Mouse (Mus musculus) lung, postnatal 0 days (tissue): Measurements from ENCODE around the gene Tanc1. TPM values are rescaled to one million over a fixed set of nuclear protein-coding genes. Genes with fewer than 3 reads are reported as not detected.
A peak's percentile ranks its signal among the peaks of the same experiment; 100 is the strongest.

Source experiments
- ATAC-seq: fragments of 200-750 bp; cut with Nextera tagmentation; 2 replicates; pipeline ENCODE4 v1.8.0; 2017; ENCODE audit warnings: moderate library complexity
- DNase-seq: peaks from one replicate; pipeline ENCODE4 v3.0.0-alpha.2; 2016; ENCODE audit warnings: low spot score
- H3K27ac ChIP-seq: fragments of 300-500 bp; sonication (generic); 2 replicates; pipeline ENCODE4 v1.5.1; 2014; ENCODE audit warnings: antibody characterized with exemption, mild to moderate bottlenecking, low read length, mixed read lengths
- H3K27me3 ChIP-seq: fragments of 300-500 bp; sonication (generic); replicated peaks from 2 replicates; pipeline ENCODE4 v1.6.1; 2014; ENCODE audit warnings: low read length, mixed read lengths; ENCODE audit not compliant: insufficient read depth
- H3K36me3 ChIP-seq: fragments of 300-500 bp; sonication (generic); 2 replicates; pipeline ENCODE4 v1.6.1; 2014; ENCODE audit warnings: low read length, mixed read lengths; ENCODE audit not compliant: insufficient read depth
- H3K4me1 ChIP-seq: fragments of 300-500 bp; sonication (generic); 2 replicates; pipeline ENCODE4 v1.6.1; 2014; ENCODE audit warnings: antibody characterized with exemption, low read depth, low read length, mixed read lengths; ENCODE audit not compliant: insufficient read depth
- H3K4me2 ChIP-seq: fragments of 300-500 bp; sonication (generic); replicated peaks from 2 replicates; pipeline ENCODE4 v1.6.1; 2014; ENCODE audit warnings: low read depth, mild to moderate bottlenecking, low read length, moderate library complexity, mixed read lengths
- H3K4me3 ChIP-seq: fragments of 300-500 bp; sonication (generic); 2 replicates; pipeline ENCODE4 v1.5.1; 2014; ENCODE audit warnings: low read depth, low read length
- H3K9ac ChIP-seq: fragments of 300-500 bp; sonication (generic); replicated peaks from 2 replicates; pipeline ENCODE4 v1.6.1; 2014; ENCODE audit warnings: low read depth, mild to moderate bottlenecking
- H3K9me3 ChIP-seq: fragments of 300-500 bp; sonication (generic); 2 replicates; pipeline ENCODE4 v1.6.1; 2016; ENCODE audit warnings: low read length, mixed read lengths
- CTCF ChIP-seq: IDR thresholded peaks from 2 replicates; pipeline ENCODE4 v1.5.1; 2016; ENCODE audit warnings: antibody characterized with exemption, mild to moderate bottlenecking
- EP300 ChIP-seq: IDR thresholded peaks from 2 replicates; pipeline ENCODE4 v1.6.1; 2016; ENCODE audit warnings: antibody characterized with exemption, mild to moderate bottlenecking, control low read depth
- WGBS: fragments of 180-500 bp; shearing (Covaris S2); extraction: QIAGEN DNeasy Blood & Tissue Kit; methylation state at CpG from one replicate; pipeline ENCODE4 v1.1.7; 2014; 5-methylcytosine and 5-hydroxymethylcytosine counted together
- polyA plus RNA-seq: library from polyadenylated mRNA; unstranded; fragments of >200 nt; fragmentation: Nextera tagmentation; extraction: Ambion mirVana; gene quantifications from 2 replicates; pipeline ENCODE4 v1.2.1, GENCODE M21; 2015

The Tanc1 gene
- polyA plus RNA-seq, 1 experiment from 2014 or later, result 20.9 TPM

DNA sequence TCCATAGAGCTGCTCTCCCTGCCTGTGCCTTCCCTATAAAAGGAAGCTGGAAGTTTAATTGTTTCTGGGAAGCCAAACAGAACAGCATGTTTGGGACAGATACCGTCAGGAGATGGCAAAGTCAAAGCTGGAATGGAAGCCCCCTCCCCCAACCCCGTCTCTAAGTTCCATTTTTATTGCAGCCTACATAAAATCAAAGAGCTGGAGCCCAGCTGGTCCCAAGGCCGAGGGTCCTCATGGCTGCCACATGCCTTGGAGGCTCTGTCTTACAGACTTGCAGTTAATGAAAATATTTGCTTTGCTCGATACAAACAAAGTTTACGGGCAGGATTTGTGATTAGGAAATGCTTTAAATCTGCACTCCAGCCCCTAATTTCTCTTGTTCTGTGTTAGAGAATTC is 109.9 kb downstream of the Tanc1 start:
- peaks cover 29% of the 10 kb centered on the region for H3K4me1 ChIP-seq
- H3K4me3 ChIP-seq, result no peak overlapping the region
- peaks cover 7% of the 10 kb centered on the region for H3K36me3 ChIP-seq
- TF ChIP-seq CTCF, result no peak
- H3K9me3 ChIP-seq, result no peaks in the 10 kb centered on the region
- no peak overlapping the region for H3K4me2 ChIP-seq
- H3K27me3 ChIP-seq, result no peaks in the 10 kb centered on the region
- H3K27ac ChIP-seq, result 0 out of 2 replicates have a peak overlapping the region, but pooled peaks have one; percentile 45
- 30% methylated on average over 5 of the region's 5 CpGs for WGBS
- H3K9ac ChIP-seq, result no peak overlapping the region
- ATAC-seq, result no peak
- DNase-seq, result no peak

GRCm38 (mm10) chr2:59723311-59723710 is 111.5 kb downstream of the Tanc1 start:
- Histone ChIP-seq H3K36me3 (peaks cover 7% of the 10 kb centered on the region), H3K27ac (no peak overlapping the region), H3K9me3 (no peaks in the 10 kb centered on the region), H3K4me3 (no peak overlapping the region), H3K4me1 (peaks cover 29% of the 10 kb centered on the region), H3K4me2 (no peak overlapping the region), H3K9ac (no peak overlapping the region), H3K27me3 (no peaks in the 10 kb centered on the region)
- 76% methylated on average over 5 of the region's 5 CpGs for WGBS
- ATAC-seq (no peak), DNase-seq (no peak)
- no peak for TF ChIP-seq EP300
- no peak for TF ChIP-seq CTCF

DNA sequence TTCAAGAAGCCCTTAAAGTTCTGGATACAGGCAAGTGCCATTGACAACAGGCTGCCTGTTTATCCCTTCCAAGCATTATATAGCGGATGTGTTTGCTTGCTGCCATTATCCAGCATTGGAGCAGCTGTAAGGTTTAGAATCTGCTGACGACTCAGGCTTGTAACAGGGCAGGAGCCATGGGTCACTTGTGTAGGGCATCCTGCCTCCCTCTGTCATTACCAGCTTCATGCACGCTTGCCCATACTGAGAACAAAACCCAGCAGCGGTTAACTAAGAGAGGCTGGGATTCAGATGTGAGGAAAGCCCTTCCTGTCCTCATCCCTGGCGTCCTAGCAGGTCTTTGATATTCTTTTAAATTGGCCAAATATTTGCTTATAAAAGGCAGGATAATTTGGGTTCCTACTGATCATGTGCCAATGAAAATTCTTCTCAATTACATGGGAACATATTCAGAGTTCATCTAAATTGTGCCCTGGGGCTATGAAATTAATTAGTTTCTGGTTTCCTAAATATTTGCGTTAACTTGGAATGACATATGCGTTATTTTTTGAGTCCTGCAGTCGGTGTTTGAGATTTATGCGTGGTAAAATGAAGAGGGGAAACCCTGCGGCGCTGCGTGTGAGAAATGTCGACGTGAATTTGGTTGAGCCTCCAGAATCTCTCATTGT is 113.8 kb downstream of the Tanc1 start:
- H3K27me3 ChIP-seq, result no peaks in the 10 kb centered on the region
- no peak overlapping the region for H3K9ac ChIP-seq
- H3K27ac ChIP-seq, result no peak overlapping the region
- DNase-seq (no peak), ATAC-seq (no peak)
- no peak for TF ChIP-seq CTCF
- no peak for TF ChIP-seq EP300
- peaks cover 7% of the 10 kb centered on the region for H3K36me3 ChIP-seq
- no peaks in the 10 kb centered on the region for H3K9me3 ChIP-seq
- 62% methylated on average over 14 of the region's 14 CpGs for WGBS
- peaks cover 18% of the 10 kb centered on the region for H3K4me1 ChIP-seq
- no peak overlapping the region for H3K4me3 ChIP-seq
- H3K4me2 ChIP-seq, result no peak overlapping the region

GRCm38 (mm10) chr2:59731831-59732230 is 120.0 kb downstream of the Tanc1 start:
- Histone ChIP-seq H3K4me3 (no peak overlapping the region), H3K36me3 (no peaks in the 10 kb centered on the region), H3K4me1 (peaks cover 3% of the 10 kb centered on the region; the same call in 1 of the 2 replicates), H3K27me3 (no peaks in the 10 kb centered on the region), H3K9me3 (no peaks in the 10 kb centered on the region), H3K4me2 (no peak overlapping the region), H3K27ac (no peak overlapping the region), H3K9ac (no peak overlapping the region)
- ATAC-seq, result peak; percentile 19; the same call in 1 of the 2 replicates
- no peak for TF ChIP-seq CTCF
- peak; percentile 60 for DNase-seq
- WGBS, result 71% methylated on average over 3 of the region's 3 CpGs

DNA sequence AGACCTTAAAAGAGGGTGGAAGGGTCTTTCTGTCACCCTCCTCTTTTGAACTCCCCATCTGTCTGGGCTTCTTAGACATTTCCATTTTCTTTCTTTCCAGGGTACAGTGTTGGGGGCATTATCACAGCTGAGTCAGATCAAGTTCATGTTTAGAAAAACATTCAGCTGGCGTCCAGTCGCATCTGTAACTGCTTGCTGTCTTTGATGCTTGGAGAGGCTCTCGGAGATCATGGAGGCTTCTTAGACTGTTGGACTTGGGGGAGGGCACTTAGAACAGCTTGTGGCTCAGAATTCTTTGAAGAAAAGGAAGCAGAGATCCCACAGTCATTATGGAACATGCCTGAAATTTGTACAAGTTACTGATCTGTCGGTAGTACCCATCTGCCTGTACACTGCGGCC is 121.6 kb downstream of the Tanc1 start:
- 45% methylated on average over 5 of the region's 5 CpGs for WGBS
- peak; percentile 34 for ATAC-seq

GRCm38 (mm10) chr2:59736401-59736898 is 124.6 kb downstream of the Tanc1 start:
- WGBS, result 72% methylated on average over 10 of the region's 10 CpGs
- Histone ChIP-seq H3K27me3 (no peaks in the 10 kb centered on the region), H3K4me2 (no peak overlapping the region), H3K4me1 (peaks cover 10% of the 10 kb centered on the region; the same call in 1 of the 2 replicates), H3K9ac (no peak overlapping the region), H3K27ac (no peak overlapping the region), H3K9me3 (no peaks in the 10 kb centered on the region), H3K4me3 (no peak overlapping the region), H3K36me3 (no peaks in the 10 kb centered on the region)
- ATAC-seq (peak; percentile 21; the same call in 1 of the 2 replicates), DNase-seq (no peak)
- TF ChIP-seq EP300, result no peak
- TF ChIP-seq CTCF, result no peak

More for the DNA sequence above, 121.6 kb downstream of the Tanc1 start:
- Histone ChIP-seq H3K4me1 (peaks cover 10% of the 10 kb centered on the region; the same call in 1 of the 2 replicates), H3K4me3 (no peak overlapping the region), H3K36me3 (no peaks in the 10 kb centered on the region), H3K9ac (no peak overlapping the region), H3K27ac (peak overlapping the region; percentile 28; the same call in 1 of the 2 replicates), H3K9me3 (no peaks in the 10 kb centered on the region), H3K27me3 (no peaks in the 10 kb centered on the region), H3K4me2 (no peak overlapping the region)
- TF ChIP-seq EP300 (no peak), CTCF (no peak)
- peak; percentile 40 for DNase-seq
